Mouse (Mus musculus) layer of hippocampus, adult 8-10 months (tissue): Measurements from ENCODE around the gene Osbp2. TPM values are rescaled to one million over a fixed set of nuclear protein-coding genes. Genes with fewer than 3 reads are reported as not detected.

Experiments used
- total RNA-seq, 4 experiments: library from RNA; stranded (reverse); gene quantifications; 2 replicates each; pipeline ENCODE4 v1.2.4; 2022

The Osbp2 gene
- total RNA-seq, 4 experiments from 2014 or later, result 63.6 to 77.0 (median 69.9) TPM

Other genes starting within 250 kb of the Osbp2 start
- gene Morc2a, start 214.7 kb downstream of the Osbp2 start, total RNA-seq, result 10 to 100 TPM; 36.6 to 49.3 (median 44.3) TPM
- 1 to 10 TPM in 2 of 4 experiments, under 1 TPM in 2; 0.52 to 1.0 (median 0.83) TPM for gene 4921536K21Rik, start 31.2 kb upstream of the Osbp2 start, total RNA-seq
- 10 to 100 TPM; 19.1 to 26.7 (median 22.9) TPM for gene Dusp18, start 31.3 kb upstream of the Osbp2 start, total RNA-seq
- 10 to 100 TPM; 15.0 to 19.8 (median 16.9) TPM for gene Slc35e4, start 50.8 kb upstream of the Osbp2 start, total RNA-seq
- 10 to 100 TPM; 14.5 to 50.2 (median 26.1) TPM for gene Tcn2, start 68.3 kb upstream of the Osbp2 start, total RNA-seq
- gene Pes1, start 100.1 kb upstream of the Osbp2 start, total RNA-seq, result 10 to 100 TPM; 36.4 to 50.9 (median 43.0) TPM
- gene 4930556J24Rik, start 112.9 kb upstream of the Osbp2 start, total RNA-seq, result under 1 TPM in 2 of 4 experiments, not detected in 2; 0.36 to 0.72 TPM
- gene Gal3st1, start 119.7 kb upstream of the Osbp2 start, total RNA-seq, result 10 to 100 TPM in 3 of 4 experiments, 1 to 10 TPM in 1; 9.3 to 10.9 (median 10.6) TPM
- under 1 TPM; 0.25 to 0.76 (median 0.52) TPM for gene Sec14l4, start 167.6 kb upstream of the Osbp2 start, total RNA-seq
- 1 to 10 TPM; 1.4 to 2.9 (median 1.9) TPM for gene Sec14l3, start 200.9 kb upstream of the Osbp2 start, total RNA-seq
- 100 to 1,000 TPM in 2 of 4 experiments, 10 to 100 TPM in 2; 93.7 to 108 (median 102) TPM for gene Mtfp1, start 231.5 kb upstream of the Osbp2 start, total RNA-seq